Mouse (Mus musculus): ENCODE results near the gene Gm8127. TPM values are rescaled to one million over a fixed set of nuclear protein-coding genes. Genes with fewer than 3 reads are reported as not detected.
"Not testable (repeated sequence)": the region's sequence is repeated elsewhere in the genome, so short reads cannot be mapped to it uniquely, and the experiment has no call there.

Gene Gm8127
- polyA plus RNA-seq, 1 experiment = not detected

DNA sequence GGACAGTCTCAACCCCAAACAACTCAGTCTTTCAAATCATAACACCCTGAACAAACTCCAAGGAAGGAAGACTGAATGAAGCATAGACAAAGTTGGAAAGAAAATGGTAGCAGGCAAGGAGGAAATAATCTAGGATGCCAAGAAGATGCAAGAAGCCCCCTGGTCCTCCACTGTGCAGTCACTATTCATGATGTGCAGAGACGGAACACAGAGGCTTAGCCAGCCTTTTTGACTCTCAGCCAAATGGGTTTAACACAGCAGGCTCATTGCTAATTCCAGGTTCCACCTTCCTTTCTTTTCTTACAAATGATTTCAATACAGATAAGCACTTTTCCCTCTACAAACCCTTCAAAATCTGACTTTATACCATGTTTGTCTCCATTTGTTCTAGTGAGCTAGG lies 20.5 kb downstream of the Gm8127 start:
- H3K36me3 ChIP-seq (ENCODE audit: control insufficient read depth, insufficient read depth, low read length, poor library complexity, severe bottlenecking) = not testable (repeated sequence)

DNA sequence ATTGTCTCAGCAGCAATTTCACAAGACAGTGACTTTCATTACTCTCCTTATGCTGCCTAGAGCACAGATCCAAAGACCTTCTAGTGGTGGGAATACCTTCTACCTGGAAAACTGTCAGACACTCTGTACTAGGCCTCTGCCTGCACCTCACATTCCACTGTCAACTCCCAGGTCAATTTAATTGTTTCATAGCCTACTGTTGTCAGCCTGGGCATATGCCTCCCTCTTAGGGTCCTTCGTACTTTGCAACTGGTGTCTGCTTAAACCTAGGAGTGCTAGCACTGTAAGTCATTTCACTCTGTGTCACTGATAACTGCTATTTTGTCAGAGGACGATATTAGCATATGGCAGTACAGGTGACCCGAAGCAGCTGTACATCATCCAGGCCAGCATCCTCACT lies 24.4 kb downstream of the Gm8127 start:
- not testable (repeated sequence) for H3K27ac ChIP-seq (ENCODE audit: insufficient read depth, low read length); H3K9me3 ChIP-seq (replicated peaks; ENCODE audit: control insufficient read depth, insufficient read depth, low read length, poor library complexity, severe bottlenecking); H3K4me1 ChIP-seq (ENCODE audit: control insufficient read depth, insufficient read depth, low read length); H3K36me3 ChIP-seq (ENCODE audit: control insufficient read depth, insufficient read depth, low read length, poor library complexity, severe bottlenecking); H3K27me3 ChIP-seq (ENCODE audit: control insufficient read depth, insufficient read depth, low read length, poor library complexity, severe bottlenecking); H3K4me3 ChIP-seq (ENCODE audit: low read depth, low read length); H3K9ac ChIP-seq (ENCODE audit: low read depth, poor library complexity, severe bottlenecking)

More for the DNA sequence above, 20.5 kb downstream of the Gm8127 start:
- not testable (repeated sequence) for H3K9ac ChIP-seq (ENCODE audit: low read depth, poor library complexity, severe bottlenecking); H3K27ac ChIP-seq (ENCODE audit: insufficient read depth, low read length); H3K4me1 ChIP-seq (ENCODE audit: control insufficient read depth, insufficient read depth, low read length); H3K27me3 ChIP-seq (ENCODE audit: control insufficient read depth, insufficient read depth, low read length, poor library complexity, severe bottlenecking); H3K4me3 ChIP-seq (ENCODE audit: low read depth, low read length); H3K9me3 ChIP-seq (replicated peaks; ENCODE audit: control insufficient read depth, insufficient read depth, low read length, poor library complexity, severe bottlenecking)

DNA sequence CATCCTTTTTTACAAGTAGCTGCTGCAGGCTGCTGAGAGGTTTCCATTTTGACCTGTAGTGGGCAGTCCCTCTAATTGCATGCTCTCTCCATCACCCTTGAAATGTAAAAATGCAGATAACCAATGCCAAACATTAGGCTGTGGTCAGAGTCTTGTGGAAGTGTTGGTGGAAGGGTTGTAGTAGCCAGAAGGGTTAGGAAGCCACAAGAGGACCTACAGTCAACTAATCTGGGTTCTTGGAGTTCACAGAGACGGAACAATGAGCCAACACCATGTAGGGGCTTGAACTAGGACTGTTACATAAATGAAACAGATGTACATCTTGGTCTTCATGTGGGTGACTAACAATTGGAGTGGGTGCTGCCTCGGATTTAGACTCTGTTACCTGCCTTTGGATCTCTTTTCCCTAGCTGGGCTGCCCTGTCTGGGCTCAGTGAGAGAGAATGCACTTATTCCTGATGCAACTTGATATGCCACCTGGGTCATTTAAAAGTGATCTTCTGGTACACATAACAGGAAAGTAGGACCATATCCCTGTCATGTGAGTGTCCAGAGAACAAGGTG lies 25.0 kb downstream of the Gm8127 start:
- H3K9ac ChIP-seq (ENCODE audit: low read depth, poor library complexity, severe bottlenecking); H3K4me3 ChIP-seq (ENCODE audit: low read depth, low read length); H3K27ac ChIP-seq (ENCODE audit: insufficient read depth, low read length); H3K9me3 ChIP-seq (replicated peaks; ENCODE audit: control insufficient read depth, insufficient read depth, low read length, poor library complexity, severe bottlenecking); H3K4me1 ChIP-seq (ENCODE audit: control insufficient read depth, insufficient read depth, low read length); H3K27me3 ChIP-seq (ENCODE audit: control insufficient read depth, insufficient read depth, low read length, poor library complexity, severe bottlenecking); H3K36me3 ChIP-seq (ENCODE audit: control insufficient read depth, insufficient read depth, low read length, poor library complexity, severe bottlenecking): not testable (repeated sequence)

DNA sequence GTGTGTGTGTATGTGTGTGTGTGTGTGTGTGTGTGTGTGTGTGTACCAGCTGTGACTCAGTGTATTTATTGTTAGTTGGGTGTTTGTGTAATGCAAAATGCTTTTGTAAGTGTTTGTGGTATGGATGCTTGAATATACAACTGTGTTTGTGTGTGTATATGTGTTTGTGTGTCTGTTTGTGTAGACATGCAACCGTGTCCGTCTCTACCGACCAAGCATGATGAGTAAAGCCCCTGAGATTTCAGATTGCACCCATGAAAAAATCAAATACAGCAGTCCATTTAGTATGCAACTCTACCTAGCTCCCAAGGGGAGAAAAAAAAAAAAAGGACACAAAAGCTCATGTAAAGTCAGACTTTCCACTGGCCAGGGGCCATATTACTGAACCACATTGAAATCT lies 30.2 kb downstream of the Gm8127 start:
- H3K27ac ChIP-seq (ENCODE audit: insufficient read depth, low read length); H3K4me3 ChIP-seq (ENCODE audit: low read depth, low read length); H3K9me3 ChIP-seq (replicated peaks; ENCODE audit: control insufficient read depth, insufficient read depth, low read length, poor library complexity, severe bottlenecking): not testable (repeated sequence)

DNA sequence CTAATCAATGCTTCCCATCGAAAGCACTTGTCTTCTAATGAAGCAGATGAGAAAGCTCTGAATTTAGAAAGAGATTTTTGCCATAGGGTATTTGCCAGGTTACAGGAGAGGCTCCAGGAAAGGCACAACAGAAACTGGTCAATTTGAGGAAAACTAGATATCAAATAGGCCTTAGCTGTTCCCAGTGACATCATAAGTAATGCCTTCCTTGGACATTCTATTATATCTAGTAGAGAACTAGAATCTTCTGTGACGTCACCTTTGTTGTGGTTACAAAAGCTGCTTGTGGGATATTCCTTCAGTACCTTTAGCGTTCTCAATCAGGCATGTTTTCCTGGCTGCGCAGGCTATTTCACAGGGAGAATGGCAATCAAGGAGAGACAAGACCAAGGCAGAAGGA lies 35.3 kb downstream of the Gm8127 start, which contains the start of gene Gm8126:
Gene Gm8126 (plus strand): TSS at position 301 of the 400 bp plus-strand sequence.
- not testable (repeated sequence) for H3K27me3 ChIP-seq (ENCODE audit: control insufficient read depth, insufficient read depth, low read length, poor library complexity, severe bottlenecking); H3K9ac ChIP-seq (ENCODE audit: low read depth, poor library complexity, severe bottlenecking); H3K4me1 ChIP-seq (ENCODE audit: control insufficient read depth, insufficient read depth, low read length); H3K4me3 ChIP-seq (ENCODE audit: low read depth, low read length); H3K36me3 ChIP-seq (ENCODE audit: control insufficient read depth, insufficient read depth, low read length, poor library complexity, severe bottlenecking); H3K27ac ChIP-seq (ENCODE audit: insufficient read depth, low read length); H3K9me3 ChIP-seq (replicated peaks; ENCODE audit: control insufficient read depth, insufficient read depth, low read length, poor library complexity, severe bottlenecking)

More for the DNA sequence above, 30.2 kb downstream of the Gm8127 start:
- H3K4me1 ChIP-seq (ENCODE audit: control insufficient read depth, insufficient read depth, low read length); H3K27me3 ChIP-seq (ENCODE audit: control insufficient read depth, insufficient read depth, low read length, poor library complexity, severe bottlenecking); H3K36me3 ChIP-seq (ENCODE audit: control insufficient read depth, insufficient read depth, low read length, poor library complexity, severe bottlenecking); H3K9ac ChIP-seq (ENCODE audit: low read depth, poor library complexity, severe bottlenecking): not testable (repeated sequence)

DNA sequence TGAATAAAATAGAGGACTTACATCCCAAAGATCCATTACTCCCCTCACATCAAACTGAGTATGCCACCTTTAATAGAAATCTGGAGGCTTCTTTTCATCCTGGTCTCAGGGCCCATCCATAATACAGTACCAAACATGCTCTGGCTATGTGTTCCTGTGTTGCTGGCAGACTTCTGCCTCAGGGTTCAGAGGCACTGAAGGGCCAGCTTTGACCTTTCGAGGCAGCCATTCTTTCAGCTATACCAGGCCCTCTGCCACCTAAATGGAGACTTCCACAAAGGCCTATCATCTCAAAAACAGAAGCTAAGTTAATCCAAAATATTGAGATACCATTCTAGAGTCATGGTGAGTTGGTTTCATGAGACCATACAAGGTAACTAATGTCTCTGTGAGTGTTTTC lies 37.1 kb downstream of the Gm8127 start:
- not testable (repeated sequence) for H3K36me3 ChIP-seq (ENCODE audit: control insufficient read depth, insufficient read depth, low read length, poor library complexity, severe bottlenecking); H3K4me1 ChIP-seq (ENCODE audit: control insufficient read depth, insufficient read depth, low read length); H3K27ac ChIP-seq (ENCODE audit: insufficient read depth, low read length); H3K9me3 ChIP-seq (replicated peaks; ENCODE audit: control insufficient read depth, insufficient read depth, low read length, poor library complexity, severe bottlenecking); H3K27me3 ChIP-seq (ENCODE audit: control insufficient read depth, insufficient read depth, low read length, poor library complexity, severe bottlenecking); H3K4me3 ChIP-seq (ENCODE audit: low read depth, low read length); H3K9ac ChIP-seq (ENCODE audit: low read depth, poor library complexity, severe bottlenecking)

DNA sequence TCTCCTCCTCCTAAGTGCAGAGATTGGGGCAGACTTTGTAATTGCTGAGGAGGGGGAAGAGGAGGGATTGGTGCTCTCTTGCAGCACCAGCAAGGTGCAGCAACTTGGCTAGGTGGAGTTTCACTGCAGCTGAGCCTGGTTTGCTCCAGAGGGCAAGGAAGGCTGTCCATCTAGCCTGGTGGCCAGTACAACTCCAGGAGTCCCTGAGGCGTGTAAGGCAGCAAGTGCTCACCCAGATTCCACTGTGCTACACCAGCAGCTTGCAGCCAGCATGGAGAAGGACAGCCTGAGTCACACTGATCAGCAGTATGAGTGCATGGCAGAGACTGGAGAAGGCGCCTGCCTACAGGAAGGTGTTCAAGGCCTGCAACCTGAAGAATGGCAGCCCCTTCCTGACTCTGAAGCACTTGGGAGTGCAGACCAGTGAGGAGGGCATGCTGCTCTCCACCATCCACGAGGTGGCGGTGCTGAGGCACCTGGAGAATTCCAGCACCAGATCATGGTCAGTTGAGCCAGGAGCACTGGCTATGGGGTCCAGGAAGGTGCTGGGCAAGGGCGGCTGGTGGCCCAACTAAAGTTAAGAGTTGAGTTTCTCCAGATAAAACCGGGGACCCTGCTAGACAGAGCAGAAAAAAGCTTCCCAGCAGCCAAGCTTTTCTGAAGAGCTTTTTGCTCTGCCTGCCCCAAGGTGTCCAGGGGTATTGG lies 42.9 kb downstream of the Gm8127 start:
- H3K36me3 ChIP-seq (ENCODE audit: control insufficient read depth, insufficient read depth, low read length, poor library complexity, severe bottlenecking); H3K9me3 ChIP-seq (replicated peaks; ENCODE audit: control insufficient read depth, insufficient read depth, low read length, poor library complexity, severe bottlenecking); H3K4me3 ChIP-seq (ENCODE audit: low read depth, low read length); H3K9ac ChIP-seq (ENCODE audit: low read depth, poor library complexity, severe bottlenecking); H3K27ac ChIP-seq (ENCODE audit: insufficient read depth, low read length); H3K4me1 ChIP-seq (ENCODE audit: control insufficient read depth, insufficient read depth, low read length); H3K27me3 ChIP-seq (ENCODE audit: control insufficient read depth, insufficient read depth, low read length, poor library complexity, severe bottlenecking): not testable (repeated sequence)

DNA sequence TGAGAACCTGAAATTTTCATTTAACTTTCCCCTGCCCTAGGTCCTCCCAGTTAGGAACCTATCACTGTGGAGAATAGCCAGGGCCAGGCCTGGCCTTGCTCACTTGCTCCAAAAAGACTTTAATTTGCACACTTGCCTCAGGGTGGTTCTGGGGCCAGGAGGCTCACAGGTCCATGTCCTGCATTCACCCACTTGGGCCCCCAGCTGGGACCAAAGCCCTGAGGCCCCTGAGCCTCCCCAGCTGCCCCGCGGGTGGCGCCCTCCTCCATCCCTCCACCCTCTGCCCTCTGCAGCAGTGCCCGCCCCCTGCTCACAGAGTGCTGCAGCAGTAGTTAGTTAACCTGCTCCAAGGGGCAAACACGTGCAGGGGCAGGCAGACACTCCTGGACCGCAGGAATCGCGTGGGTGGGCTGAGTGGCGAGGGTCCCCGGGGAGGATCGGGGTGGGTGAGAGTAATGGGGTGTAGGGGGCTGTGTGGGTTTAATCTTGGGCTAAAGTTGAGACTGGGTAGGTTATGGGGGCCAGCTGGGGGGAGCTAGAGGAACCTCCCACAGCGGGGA lies 43.9 kb downstream of the Gm8127 start:
- not testable (repeated sequence) for H3K4me1 ChIP-seq (ENCODE audit: control insufficient read depth, insufficient read depth, low read length); H3K27ac ChIP-seq (ENCODE audit: insufficient read depth, low read length); H3K9me3 ChIP-seq (replicated peaks; ENCODE audit: control insufficient read depth, insufficient read depth, low read length, poor library complexity, severe bottlenecking); H3K27me3 ChIP-seq (ENCODE audit: control insufficient read depth, insufficient read depth, low read length, poor library complexity, severe bottlenecking); H3K9ac ChIP-seq (ENCODE audit: low read depth, poor library complexity, severe bottlenecking); H3K4me3 ChIP-seq (ENCODE audit: low read depth, low read length); H3K36me3 ChIP-seq (ENCODE audit: control insufficient read depth, insufficient read depth, low read length, poor library complexity, severe bottlenecking)
